Mouse (Mus musculus) Patski (cell line): Measurements from ENCODE around the gene Nptx1. TPM values are rescaled to one million over a fixed set of nuclear protein-coding genes. Genes with fewer than 3 reads are reported as not detected.

Source experiments
- ATAC-seq: fragments of 100-300 bp; one replicate; pipeline ENCODE4 v1.8.0; 2021
- CTCF ChIA-PET: fragments of 350-600 bp; sonication (Branson Sonifier 250); formaldehyde crosslinking; loops from one replicate; lab custom pipeline; 2022; ENCODE audit warnings: inconsistent platforms; lab: Charles Lee
- POLR2A ChIA-PET: fragments of 350-600 bp; sonication (Branson Sonifier 250); formaldehyde crosslinking; loops from one replicate; lab custom pipeline; 2022; ENCODE audit warnings: antibody characterized with exemption, inconsistent platforms; lab: Charles Lee
- DNase-seq: peaks from one replicate; pipeline ENCODE4 v3.0.0-alpha.2; 2011; ENCODE audit warnings: low read depth, low spot score
- H3K27me3 ChIP-seq: fragments of 371-371 bp; one replicate; pipeline ENCODE4 v1.5.1; 2021
- CTCF ChIP-seq: fragments of 100-300 bp; IDR thresholded peaks from one replicate; pipeline ENCODE4 v1.5.1; 2021
- in situ Hi-C: fragments of 300-500 bp; cut with MboI; formaldehyde crosslinking; loops from 3 replicates; pipeline ENCODE4 v1.11.1; 2018; ENCODE audit warnings: low pct_unique_long_range_greater_than_20kb, mixed read lengths
- polyA plus RNA-seq: library from polyadenylated mRNA; unstranded; gene quantifications from one replicate; pipeline ENCODE4 v1.2.3, GENCODE M21; 2021

The Nptx1 gene
- polyA plus RNA-seq, 1 experiment from 2014 or later, result 0.06 TPM

DNA sequence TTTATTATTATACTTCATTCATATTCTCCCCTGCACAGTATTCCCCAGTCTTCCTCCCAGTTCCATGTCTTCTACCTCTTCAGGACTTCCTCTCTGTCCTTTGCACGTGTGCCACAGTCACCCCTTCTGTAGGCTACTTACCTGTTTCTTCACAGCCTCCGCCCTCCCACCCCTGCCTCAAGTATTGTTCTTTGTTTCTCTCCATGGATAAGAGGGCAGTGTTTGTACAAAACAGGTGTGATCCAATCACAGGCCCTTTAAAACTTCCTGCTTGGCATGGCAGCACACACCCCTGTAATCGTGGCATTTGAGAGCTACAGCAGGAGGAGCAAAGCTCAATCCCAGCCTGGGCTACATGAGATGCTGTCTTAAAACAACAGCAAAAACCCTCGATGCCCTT lies 54.0 kb downstream of the Nptx1 start:
- ChIA-PET CTCF (no interaction called here), POLR2A (no interaction called here)
- ATAC-seq (no peak), DNase-seq (no peak)
- no peak for TF ChIP-seq CTCF
- H3K27me3 ChIP-seq, result no peaks in the 10 kb centered on the region
- in situ Hi-C loops, result loop anchor here (10.0 kb wide), 1 partner anchor 501 kb away; no protein-coding TSS in a partner anchor

DNA sequence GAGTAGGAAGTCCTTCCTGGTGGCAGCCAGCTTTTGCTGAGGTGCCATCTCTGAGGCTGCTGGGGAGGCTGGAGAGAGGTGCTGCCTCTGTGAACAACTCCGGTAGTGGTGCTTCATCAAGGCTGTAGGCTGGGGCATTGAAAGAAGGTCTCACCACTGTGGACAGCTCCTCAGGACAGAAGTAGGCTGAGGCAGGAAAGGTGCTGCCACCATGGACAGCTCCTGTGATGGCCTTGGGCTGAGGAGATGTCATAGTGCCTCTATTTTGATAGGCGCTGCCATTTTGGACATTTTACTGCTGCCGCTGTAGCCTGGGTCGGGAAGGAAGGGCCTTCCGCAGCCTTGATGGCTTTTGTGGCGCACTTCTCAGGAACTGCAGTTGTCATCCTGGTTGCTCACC lies 54.7 kb downstream of the Nptx1 start:
- in situ Hi-C loops, result loop anchor here (10.0 kb wide), 1 partner anchor 502 kb away; no protein-coding TSS in a partner anchor
- ChIA-PET CTCF (no interaction called here), POLR2A (no interaction called here)
- no peak for ATAC-seq
- TF ChIP-seq CTCF, result no peak
- no peak for DNase-seq
- no peaks in the 10 kb centered on the region for H3K27me3 ChIP-seq

DNA sequence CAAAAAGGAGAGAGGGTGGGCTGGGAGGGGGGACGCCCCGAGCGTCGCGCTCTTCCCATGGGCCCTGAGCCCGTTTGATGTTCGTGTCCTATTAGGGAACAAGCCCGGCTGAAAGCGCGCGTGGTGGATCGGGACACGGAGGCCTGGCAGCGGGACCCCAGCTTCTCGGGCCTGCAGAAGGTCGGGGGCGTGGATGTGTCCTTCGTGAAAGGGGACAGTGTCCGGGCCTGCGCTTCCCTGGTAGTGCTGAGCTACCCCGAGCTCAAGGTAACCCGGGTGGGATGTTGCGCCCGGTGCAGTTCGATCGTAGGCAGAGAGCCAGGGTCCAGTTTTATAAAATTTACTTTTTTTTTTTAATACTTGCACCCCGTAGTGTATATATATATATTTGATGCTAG lies 55.9 kb downstream of the Nptx1 start:
- in situ Hi-C loops, result loop anchor here (10.0 kb wide), 1 partner anchor 503 kb away; no protein-coding TSS in a partner anchor
- TF ChIP-seq CTCF, result no peak
- ChIA-PET POLR2A (no interaction called here), CTCF (interaction anchor here (0.7 to 1.4 kb wide), 3 partner anchors 8 to 418 kb away, joined by 3 to 5 read pairs (median 3); no protein-coding TSS in a partner anchor)
- no peaks in the 10 kb centered on the region for H3K27me3 ChIP-seq
- DNase-seq (no peak), ATAC-seq (peak; percentile 23)

DNA sequence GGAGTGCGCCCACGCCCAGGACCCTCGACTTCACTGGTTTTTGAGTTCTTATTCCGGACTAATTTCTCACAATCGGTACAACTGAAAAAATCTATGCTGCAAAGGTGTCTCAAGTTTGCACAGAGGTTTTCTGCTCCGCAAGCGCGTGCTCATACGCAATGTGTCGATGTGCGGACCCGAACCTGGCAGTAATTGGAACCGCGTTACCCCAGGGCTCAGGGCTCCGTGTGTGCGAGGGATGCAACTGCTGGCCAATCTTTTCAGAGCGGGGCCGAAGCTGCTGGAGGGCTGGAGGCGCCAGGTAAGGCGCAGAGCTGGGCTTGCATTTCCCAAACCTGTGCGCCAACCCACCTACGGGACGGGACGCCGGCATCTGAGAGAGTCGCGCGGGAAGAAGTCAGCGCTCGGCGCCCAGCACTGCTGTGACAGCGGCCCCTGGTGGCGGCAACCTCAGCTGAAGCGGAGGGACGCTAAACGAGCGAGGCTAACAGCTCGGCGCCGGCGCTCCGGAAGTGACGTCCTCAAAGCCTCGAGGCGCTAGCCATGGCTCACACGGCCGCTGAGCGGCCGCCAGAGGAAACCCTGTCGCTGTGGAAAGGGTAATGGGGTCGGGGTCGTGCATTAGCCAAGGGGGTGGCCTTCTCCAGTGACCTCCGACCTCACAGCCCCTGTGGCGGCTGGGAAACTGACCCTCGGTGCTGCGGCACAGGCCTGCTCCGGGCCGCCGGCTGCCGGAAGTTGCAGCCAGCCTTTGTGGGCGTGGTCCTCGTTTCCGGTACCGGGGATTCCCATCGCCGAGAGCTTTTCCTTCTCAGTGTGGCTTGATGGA lies 56.5 kb downstream of the Nptx1 start, which contains the start of gene Endov:
Gene Endov (plus strand): TSS at position 487 of the 829 bp plus-strand sequence.
- ChIA-PET CTCF (interaction anchor here (0.7 to 1.4 kb wide), 6 partner anchors 9 to 418 kb away, joined by 3 to 5 read pairs (median 3); no protein-coding TSS in a partner anchor), POLR2A (no interaction called here)
- ATAC-seq (peak; percentile 90), DNase-seq (peak; percentile 64)
- peak; percentile 99 for TF ChIP-seq CTCF
- H3K27me3 ChIP-seq, result no peaks in the 10 kb centered on the region
- in situ Hi-C loops, result loop anchor here (10.0 kb wide), 1 partner anchor 504 kb away; no protein-coding TSS in a partner anchor

Other genes starting within 250 kb of the Nptx1 start
- gene Eif4a3, start 247.7 kb downstream of the Nptx1 start, polyA plus RNA-seq, result 147 TPM
- 0.26 TPM for gene Card14, start 240.0 kb downstream of the Nptx1 start, polyA plus RNA-seq
- gene Sgsh, start 192.2 kb downstream of the Nptx1 start, polyA plus RNA-seq, result 25.0 TPM
- gene Slc26a11, start 192.2 kb downstream of the Nptx1 start, polyA plus RNA-seq, result 16.3 TPM
- 20.5 TPM for gene Rnf213, start 154.7 kb downstream of the Nptx1 start, polyA plus RNA-seq
- gene Endov, start 56.4 kb downstream of the Nptx1 start, polyA plus RNA-seq, result 19.6 TPM
- gene Rptor, start 55.2 kb upstream of the Nptx1 start, polyA plus RNA-seq, result 27.9 TPM